Mouse (Mus musculus) brown adipose tissue, adult 24 weeks (tissue): ENCODE measurements around the gene Arvcf. TPM values are rescaled to one million over a fixed set of nuclear protein-coding genes. Genes with fewer than 3 reads are reported as not detected.

Experiments
- H3K27ac ChIP-seq: fragments of 200-500 bp; replicated peaks from 2 replicates; pipeline ENCODE4 v1.5.1; 2012; ENCODE audit warnings: low read depth, mild to moderate bottlenecking, low read length
- H3K4me1 ChIP-seq: fragments of 200-500 bp; 2 replicates; pipeline ENCODE4 v1.6.1; 2012; ENCODE audit warnings: low read length, mixed read lengths; ENCODE audit not compliant: control insufficient read depth, insufficient read depth, insufficient read length
- H3K4me3 ChIP-seq: fragments of 200-500 bp; 2 replicates; pipeline ENCODE4 v1.5.1; 2012; ENCODE audit warnings: low read depth, mild to moderate bottlenecking, low read length, moderate library complexity; ENCODE audit not compliant: insufficient read depth
- polyA plus RNA-seq: library from polyadenylated mRNA; stranded (reverse); fragments of >200 nt; gene quantifications from 2 replicates; pipeline ENCODE4 v1.2.4, GENCODE M21; 2012; ENCODE audit not compliant: missing spikeins, insufficient read depth, insufficient read length

Arvcf gene
- polyA plus RNA-seq, 1 experiment = 3.8 TPM

- H3K4me3 ChIP-seq = no peak overlapping the region
- no peak overlapping the region for H3K27ac ChIP-seq
- H3K4me1 ChIP-seq = peaks cover 25% of the 10 kb centered on the region
These were observed 71.6 kb downstream of the Arvcf start for GRCm38 (mm10) chr16:18419603-18420026.

DNA sequence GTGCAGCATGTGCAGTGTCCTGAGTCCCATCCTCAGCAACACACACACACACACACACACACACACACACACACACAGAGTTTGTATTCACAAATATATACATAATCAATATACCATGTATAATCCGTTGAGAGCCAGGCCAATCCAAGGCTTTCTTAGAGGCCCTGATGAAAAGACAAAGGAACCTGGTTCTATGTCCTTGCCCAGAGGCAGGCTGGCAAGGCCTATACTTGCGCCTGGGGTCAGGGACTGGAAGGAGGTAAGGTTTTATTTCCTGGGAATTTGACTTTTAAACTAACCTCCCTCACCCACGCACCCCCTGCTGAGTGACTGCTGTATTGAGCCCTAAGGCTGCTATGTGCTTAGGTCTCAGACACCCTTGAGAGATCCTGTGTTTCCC lies 72.6 kb downstream of the Arvcf start:
- Histone ChIP-seq H3K4me3 (no peak overlapping the region), H3K27ac (no peak overlapping the region; the same call in 1 of the 2 replicates), H3K4me1 (peaks cover 24% of the 10 kb centered on the region)

DNA sequence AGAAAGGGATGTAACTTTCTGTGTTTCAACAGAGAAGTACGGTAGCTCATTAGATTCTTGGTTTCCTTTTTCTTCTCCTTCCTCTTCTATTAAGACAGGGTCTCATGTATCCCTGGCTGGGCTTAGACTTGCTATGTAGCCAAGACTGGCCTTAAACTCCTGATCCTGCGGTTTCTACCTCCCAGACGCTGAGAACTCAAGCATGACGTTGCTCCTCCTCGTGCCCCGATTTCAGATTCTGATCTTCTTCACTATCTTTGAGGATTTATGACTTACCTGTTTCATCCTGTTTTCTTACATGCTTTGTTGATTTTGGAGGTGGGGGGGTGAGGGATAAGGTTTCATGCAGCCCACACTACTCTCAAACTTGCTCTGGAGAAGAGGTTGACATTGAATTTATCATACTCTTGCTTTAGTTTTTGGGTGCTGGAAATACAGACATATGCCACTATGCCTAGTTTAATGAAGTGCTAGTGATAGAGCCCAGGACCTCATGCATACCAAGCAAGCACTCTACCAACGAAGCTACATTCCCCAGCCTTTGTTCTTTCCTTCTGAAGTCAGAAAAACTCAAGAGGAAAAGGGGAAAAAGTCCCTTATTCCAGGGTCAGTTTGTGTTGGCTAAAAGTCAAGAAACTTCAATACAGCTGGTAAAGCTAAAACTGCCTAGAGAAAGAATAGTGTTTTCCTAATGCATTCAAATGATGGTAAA lies 75.4 kb downstream of the Arvcf start:
- Histone ChIP-seq H3K4me1 (peaks cover 20% of the 10 kb centered on the region), H3K27ac (peak overlapping the region; percentile 55), H3K4me3 (no peak overlapping the region)

- Histone ChIP-seq H3K4me1 (peaks cover 18% of the 10 kb centered on the region), H3K27ac (peak overlapping the region; percentile 55; the same call in 1 of the 2 replicates), H3K4me3 (no peak overlapping the region)
These were observed 75.9 kb downstream of the Arvcf start for GRCm38 (mm10) chr16:18423915-18424265.

DNA sequence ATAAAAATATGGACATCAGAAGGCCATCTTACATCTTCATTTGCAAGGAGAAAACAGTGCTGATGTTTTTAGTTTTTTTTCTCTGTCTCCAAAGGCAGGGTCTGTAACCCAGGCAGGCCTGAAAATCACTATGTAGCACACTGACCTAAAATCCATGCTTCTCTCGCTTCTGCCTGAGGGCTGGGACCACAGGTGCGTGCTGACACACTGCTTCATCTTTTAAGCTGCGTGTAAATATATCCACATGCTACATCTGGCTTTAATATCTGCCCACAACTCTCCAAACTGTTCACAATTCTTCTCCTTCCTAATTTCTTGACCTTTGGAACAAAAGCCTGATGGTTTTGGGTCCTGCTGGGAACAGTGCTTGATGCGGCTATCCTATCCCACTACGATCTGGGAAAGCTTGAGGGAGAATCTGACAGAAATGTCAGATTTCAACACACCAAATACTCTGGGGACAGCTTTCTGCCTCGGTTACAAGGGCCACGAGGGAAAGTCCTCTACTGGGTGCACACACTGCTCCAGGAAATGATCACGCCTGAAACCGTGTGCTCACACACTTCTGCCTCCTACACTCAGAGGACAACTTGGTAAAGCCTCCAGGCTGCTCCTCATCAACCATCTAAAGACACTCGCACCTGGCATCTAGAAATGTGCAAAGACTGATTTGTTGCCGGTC lies 76.5 kb downstream of the Arvcf start:
- H3K4me1 ChIP-seq = peaks cover 16% of the 10 kb centered on the region
- peak overlapping the region; percentile 35 for H3K4me3 ChIP-seq
- H3K27ac ChIP-seq = peak overlapping the region; percentile 52

- Histone ChIP-seq H3K4me1 (peaks cover 16% of the 10 kb centered on the region), H3K27ac (peak overlapping the region; percentile 90), H3K4me3 (peak overlapping the region; percentile 85)
These were observed 77.7 kb downstream of the Arvcf start for GRCm38 (mm10) chr16:18425475-18426214.

- peak within 1 kb of the TSS; percentile 90 for H3K27ac ChIP-seq
- peaks cover 16% of the 10 kb centered on the region for H3K4me1 ChIP-seq
- peak within 1 kb of the TSS; percentile 85 for H3K4me3 ChIP-seq
These were observed 78.3 kb downstream of the Arvcf start, which contains the start of gene Txnrd2 for GRCm38 (mm10) chr16:18426215-18426791. Txnrd2 (plus strand) TSS chr16:18426384.

- Histone ChIP-seq H3K27ac (peak within 1 kb of the TSS; percentile 90), H3K4me3 (peak within 1 kb of the TSS; percentile 85), H3K4me1 (peaks cover 16% of the 10 kb centered on the region)
These were observed 78.9 kb downstream of the Arvcf start, which contains the start of gene Comt for GRCm38 (mm10) chr16:18426802-18427280. Comt (minus strand) TSS chr16:18426852.

- H3K4me1 ChIP-seq = peaks cover 16% of the 10 kb centered on the region
- H3K4me3 ChIP-seq = no peak overlapping the region
- H3K27ac ChIP-seq = peak overlapping the region; percentile 7; the same call in 1 of the 2 replicates
These were observed 80.1 kb downstream of the Arvcf start for GRCm38 (mm10) chr16:18428011-18428515.

GRCm38 (mm10) chr16:18428516-18429042 lies 80.6 kb downstream of the Arvcf start:
- Histone ChIP-seq H3K4me1 (peaks cover 14% of the 10 kb centered on the region), H3K27ac (0 out of 2 replicates have a peak overlapping the region, but pooled peaks have one; percentile 7), H3K4me3 (no peak overlapping the region)

GRCm38 (mm10) chr16:18429641-18430040 lies 81.7 kb downstream of the Arvcf start:
- Histone ChIP-seq H3K4me3 (no peak overlapping the region), H3K27ac (no peak overlapping the region), H3K4me1 (peaks cover 7% of the 10 kb centered on the region)

DNA sequence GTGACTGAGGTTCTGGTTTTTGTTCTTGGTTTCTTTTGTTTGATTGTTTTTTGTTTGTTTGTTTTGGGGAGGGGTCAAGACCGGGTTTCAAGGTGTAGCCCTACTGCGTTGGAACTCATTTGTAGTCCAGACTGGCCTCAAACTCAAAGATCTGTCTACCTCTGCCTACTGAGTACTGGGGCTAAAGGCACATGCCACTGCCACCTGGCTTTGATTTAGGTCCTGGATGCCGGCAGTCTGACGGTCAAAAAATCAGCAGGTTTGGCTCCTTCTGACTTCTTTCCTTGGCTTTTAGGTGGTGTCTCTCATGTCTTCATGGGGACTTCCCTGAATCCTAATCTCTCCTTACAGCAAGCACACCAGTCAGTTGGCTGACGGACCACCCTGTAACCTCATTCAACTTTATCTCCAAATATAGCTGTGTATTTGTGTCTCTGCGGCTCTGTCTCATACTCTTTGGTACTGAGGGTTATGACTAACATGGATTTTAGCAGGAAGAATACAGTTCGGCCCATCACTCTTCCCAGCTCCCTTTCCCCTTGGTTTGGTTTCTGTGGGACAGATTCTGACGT lies 82.7 kb downstream of the Arvcf start:
- Histone ChIP-seq H3K4me3 (no peak overlapping the region), H3K4me1 (peaks cover 5% of the 10 kb centered on the region), H3K27ac (no peak overlapping the region)

GRCm38 (mm10) chr16:18433341-18433920 lies 85.4 kb downstream of the Arvcf start:
- Histone ChIP-seq H3K4me1 (peaks cover 3% of the 10 kb centered on the region; the same call in 1 of the 2 replicates), H3K27ac (no peak overlapping the region), H3K4me3 (no peak overlapping the region)

GRCm38 (mm10) chr16:18436128-18436527 lies 88.1 kb downstream of the Arvcf start:
- Histone ChIP-seq H3K4me1 (no peaks in the 10 kb centered on the region), H3K27ac (no peak overlapping the region), H3K4me3 (no peak overlapping the region)
